In the genomic region with DNA sequence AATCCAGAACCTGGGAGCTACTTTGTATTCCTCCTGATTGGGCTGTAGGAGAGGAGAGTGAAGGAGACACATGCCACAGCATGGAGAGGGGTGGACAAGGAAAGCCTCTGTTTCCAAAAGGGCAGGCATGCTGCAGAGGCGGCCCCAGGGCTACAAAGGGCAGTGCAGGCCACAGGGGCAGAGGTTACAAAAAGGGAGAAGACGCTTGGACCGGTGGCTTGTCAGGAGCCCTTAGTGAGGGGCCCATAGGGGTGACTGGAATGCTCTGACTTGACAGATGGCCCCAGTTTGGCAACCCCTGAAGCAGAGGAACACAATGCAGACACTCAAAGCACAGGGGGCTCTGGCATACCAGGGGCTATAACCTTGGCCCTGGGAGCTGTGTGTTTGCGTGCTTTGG, we compare ENCODE assay signal across 25 mouse cellular contexts. TPM values are rescaled to one million over a fixed set of nuclear protein-coding genes. Genes with fewer than 3 reads are reported as not detected.
DNase-seq lines count a peak whose midpoint lies in the region; ATAC-seq and TF ChIP-seq lines count a peak whose summit lies in the region.
"Had no signal": no experiment of that assay in that cellular context is flagged by ENCODE, and none has a peak within 500 bp of the region (broad histone marks: within the 10 kb centered on the region; RNA-seq: fewer than 3 reads in every experiment).

No protein-coding gene starts in this region.

- H3K9me3 ChIP-seq in heart, embryonic 12.5 days (replicated peaks), result no peaks in the 10 kb centered on the region
- H3K9me3 ChIP-seq in stomach, embryonic 16.5 days (replicated peaks; ENCODE audit: control insufficient read depth, low read length), result no peaks in the 10 kb centered on the region
- no peaks in the 10 kb centered on the region for H3K9me3 ChIP-seq in stomach, postnatal 0 days (ENCODE audit: control insufficient read depth, low read length)
- H3K9me3 ChIP-seq in liver, embryonic 11.5 days (ENCODE audit: control insufficient read depth, low read length), result no peaks in the 10 kb centered on the region
- H3K9me3 ChIP-seq: forebrain, embryonic 12.5 days; hindbrain, embryonic 15.5 days; kidney, embryonic 15.5 days; limb, embryonic 12.5 days; lung, embryonic 15.5 days; midbrain, embryonic 12.5 days; stomach, embryonic 15.5 days had no signal

- peak; percentile 56 for DNase-seq in embryo, embryonic 10 days (ENCODE audit: low spot score)
- DNase-seq in embryo, embryonic 11 days, result no peak
- DNase-seq in heart, adult 9 months (ENCODE audit: low spot score in 2 of 2), result no peak
- DNase-seq in stomach, postnatal 0 days (ENCODE audit: low spot score), result no peak
- no peak for DNase-seq in liver, embryonic 11.5 days (ENCODE audit: low spot score)
- DNase-seq: adrenal gland, adult 2 months; adrenal gland, postnatal 36 days; gastrocnemius, postnatal 14 days; heart, adult 18-20 months; kidney, adult 18-20 months; kidney, postnatal 25 days; right cerebral cortex, postnatal 25 days; thymus, adult 18-20 months; thymus, postnatal 36 days had no signal

- no peaks in the 10 kb centered on the region for H3K36me3 ChIP-seq in heart, embryonic 12.5 days
- no peaks in the 10 kb centered on the region for H3K36me3 ChIP-seq in stomach, embryonic 16.5 days (ENCODE audit: control insufficient read depth, insufficient read depth, low read length)
- no peaks in the 10 kb centered on the region for H3K36me3 ChIP-seq in stomach, postnatal 0 days (ENCODE audit: control insufficient read depth, insufficient read depth, low read length)
- H3K36me3 ChIP-seq in liver, embryonic 11.5 days (ENCODE audit: control insufficient read depth, insufficient read depth, low read length), result no peaks in the 10 kb centered on the region
- H3K36me3 ChIP-seq: forebrain, embryonic 12.5 days; hindbrain, embryonic 15.5 days; kidney, embryonic 15.5 days; limb, embryonic 12.5 days; lung, embryonic 15.5 days; midbrain, embryonic 12.5 days; stomach, embryonic 15.5 days had no signal

- ATAC-seq in heart, embryonic 12.5 days (ENCODE audit: insufficient number of reproducible peaks, low FRiP score), result no peak
- no peak for ATAC-seq in stomach, embryonic 16.5 days (ENCODE audit: insufficient read depth, low FRiP score)
- ATAC-seq in stomach, postnatal 0 days (ENCODE audit: low FRiP score, low TSS enrichment), result no peak
- ATAC-seq in liver, embryonic 11.5 days (replicated peaks; ENCODE audit: low FRiP score), result no peak
- ATAC-seq: CD4-positive, CD25-positive, alpha-beta regulatory T cell, adult 4 months had no signal

- TF ChIP-seq CTCF in stomach, postnatal 0 days (IDR thresholded peaks at IDR 0.05; ENCODE audit: low read depth), result no peak

- no peaks in the 10 kb centered on the region for H3K27me3 ChIP-seq in heart, embryonic 12.5 days (replicated peaks)
- H3K27me3 ChIP-seq in stomach, embryonic 16.5 days (ENCODE audit: control insufficient read depth, insufficient read depth, low read length), result no peaks in the 10 kb centered on the region
- H3K27me3 ChIP-seq in stomach, postnatal 0 days (ENCODE audit: control insufficient read depth, insufficient read depth, low read length), result no peaks in the 10 kb centered on the region
- no peaks in the 10 kb centered on the region for H3K27me3 ChIP-seq in liver, embryonic 11.5 days (replicated peaks; ENCODE audit: control insufficient read depth, insufficient read depth, low read length)
- H3K27me3 ChIP-seq: forebrain, embryonic 12.5 days; hindbrain, embryonic 15.5 days; kidney, embryonic 15.5 days; limb, embryonic 12.5 days; lung, embryonic 15.5 days; stomach, embryonic 15.5 days had no signal

- no peak overlapping the region for H3K9ac ChIP-seq in heart, embryonic 12.5 days
- H3K9ac ChIP-seq in stomach, embryonic 16.5 days (ENCODE audit: low read length), result 0 out of 2 replicates have a peak overlapping the region, but pooled peaks have one; percentile 19
- H3K9ac ChIP-seq in stomach, postnatal 0 days (ENCODE audit: low read length), result no peak overlapping the region
- no peak overlapping the region for H3K9ac ChIP-seq in liver, embryonic 11.5 days (ENCODE audit: low read depth, low read length)
- H3K9ac ChIP-seq: forebrain, embryonic 12.5 days; hindbrain, embryonic 15.5 days; kidney, embryonic 15.5 days; limb, embryonic 12.5 days; lung, embryonic 15.5 days; midbrain, embryonic 12.5 days; stomach, embryonic 15.5 days had no signal

- H3K27ac ChIP-seq in heart, embryonic 12.5 days (ENCODE audit: poor library complexity, severe bottlenecking), result 0 out of 2 replicates have a peak overlapping the region, but pooled peaks have one; percentile 5
- H3K27ac ChIP-seq in stomach, embryonic 16.5 days (ENCODE audit: low read length), result no peak overlapping the region
- H3K27ac ChIP-seq in stomach, postnatal 0 days (replicated peaks), result no peak overlapping the region
- no peak overlapping the region for H3K27ac ChIP-seq in liver, embryonic 11.5 days (ENCODE audit: low read depth, low read length)
- H3K27ac ChIP-seq: forebrain, embryonic 12.5 days; hindbrain, embryonic 15.5 days; kidney, embryonic 15.5 days; limb, embryonic 12.5 days; lung, embryonic 15.5 days; midbrain, embryonic 12.5 days; stomach, embryonic 15.5 days had no signal

- H3K4me3 ChIP-seq in heart, embryonic 12.5 days, result no peak overlapping the region
- no peak overlapping the region for H3K4me3 ChIP-seq in stomach, embryonic 16.5 days (replicated peaks; ENCODE audit: low read length)
- H3K4me3 ChIP-seq in stomach, postnatal 0 days (ENCODE audit: low read depth, low read length), result no peak overlapping the region
- no peak overlapping the region for H3K4me3 ChIP-seq in liver, embryonic 11.5 days (ENCODE audit: low read depth, low read length)
- H3K4me3 ChIP-seq: erythroblast, embryonic 14.5 days; forebrain, embryonic 12.5 days; hindbrain, embryonic 15.5 days; kidney, embryonic 15.5 days; limb, embryonic 12.5 days; lung, embryonic 15.5 days; midbrain, embryonic 12.5 days; stomach, embryonic 15.5 days had no signal

- no peak overlapping the region for H3K4me2 ChIP-seq in heart, embryonic 12.5 days
- H3K4me2 ChIP-seq in stomach, embryonic 16.5 days (ENCODE audit: low read depth, low read length), result no peak overlapping the region
- H3K4me2 ChIP-seq in stomach, postnatal 0 days (replicated peaks; ENCODE audit: low read depth), result no peak overlapping the region
- H3K4me2 ChIP-seq in liver, embryonic 11.5 days, result no peak overlapping the region
- H3K4me2 ChIP-seq: forebrain, embryonic 12.5 days; hindbrain, embryonic 15.5 days; kidney, embryonic 15.5 days; limb, embryonic 12.5 days; lung, embryonic 15.5 days; midbrain, embryonic 12.5 days; stomach, embryonic 15.5 days had no signal

- peaks cover 31% of the 10 kb centered on the region for H3K4me1 ChIP-seq in heart, embryonic 12.5 days (replicated peaks)
- peaks cover 20% of the 10 kb centered on the region for H3K4me1 ChIP-seq in stomach, embryonic 16.5 days (ENCODE audit: control insufficient read depth, insufficient read depth, low read length)
- no peaks in the 10 kb centered on the region for H3K4me1 ChIP-seq in stomach, postnatal 0 days (replicated peaks; ENCODE audit: control insufficient read depth, insufficient read depth)
- H3K4me1 ChIP-seq in liver, embryonic 11.5 days (replicated peaks; ENCODE audit: control insufficient read depth, insufficient read depth, low read length), result no peaks in the 10 kb centered on the region; the same call in 1 of the 2 replicates
- H3K4me1 ChIP-seq: midbrain, embryonic 12.5 days had no signal

- WGBS in heart, embryonic 12.5 days, result 40% methylated on average over 4 of the region's 4 CpGs
- WGBS in stomach, embryonic 16.5 days, result 50% methylated on average over 4 of the region's 4 CpGs
- 39% methylated on average over 4 of the region's 4 CpGs for WGBS in stomach, postnatal 0 days
- 52% methylated on average over 4 of the region's 4 CpGs for WGBS in liver, embryonic 11.5 days

- TF ChIP-seq EP300 in stomach, postnatal 0 days (optimal IDR thresholded peaks at IDR 0.05), result no peak

RNA-seq across cellular contexts. Expression of gene Fam178b, which starts 51.6 kb away (rescaled TPM):
- 2.8 and 3.0 TPM in 2 replicates for polyA plus RNA-seq in heart, embryonic 12.5 days (2016; fragmentation: Nextera tagmentation; extraction: Ambion mirVana)
- polyA plus RNA-seq in stomach, embryonic 16.5 days (2015; fragmentation: Nextera tagmentation; extraction: Ambion mirVana), result 0.50 and 0.94 TPM in 2 replicates
- 0.59 and 0.77 TPM in 2 replicates for polyA plus RNA-seq in stomach, postnatal 0 days (2015; fragmentation: Nextera tagmentation; extraction: Ambion mirVana)
- 0.22 and 0.30 TPM in 2 replicates for polyA plus RNA-seq in liver, embryonic 11.5 days (2014; fragmentation: Nextera tagmentation; extraction: Ambion mirVana)
- polyA plus RNA-seq: CD4-positive, CD25-positive, alpha-beta regulatory T cell, adult 4 months; hindbrain, embryonic 15.5 days; midbrain, embryonic 12.5 days had no signal

RNA-seq across cellular contexts. Expression of gene Cox5b, which starts 59.9 kb away (rescaled TPM):
- 1,063 and 1,083 TPM in 2 replicates for polyA plus RNA-seq in heart, embryonic 12.5 days (2016; fragmentation: Nextera tagmentation; extraction: Ambion mirVana)
- polyA plus RNA-seq in stomach, embryonic 16.5 days (2015; fragmentation: Nextera tagmentation; extraction: Ambion mirVana), result 591 and 640 TPM in 2 replicates
- polyA plus RNA-seq in stomach, postnatal 0 days (2015; fragmentation: Nextera tagmentation; extraction: Ambion mirVana), result 829 and 834 TPM in 2 replicates
- 752 and 790 TPM in 2 replicates for polyA plus RNA-seq in liver, embryonic 11.5 days (2014; fragmentation: Nextera tagmentation; extraction: Ambion mirVana)
